Mouse (Mus musculus) heart, postnatal 25 days (tissue): Measurements from ENCODE around the gene Oas1c. TPM values are rescaled to one million over a fixed set of nuclear protein-coding genes. Genes with fewer than 3 reads are reported as not detected.

ENCODE experiments used
- DNase-seq: peaks from one replicate; pipeline ENCODE4 v3.0.0; 2022; ENCODE audit warnings: low spot score
- intact Hi-C: fragments of 180-260 bp; cut with DNase I; formaldehyde crosslinking; loops from one replicate; pipeline ENCODE4 v1.15.1; 2025
- microRNA-seq: library from miRNA; unstranded; fragments of <30 nt; microRNA quantifications from one replicate; pipeline ENCODE4 v1.2.0, GENCODE M21; 2022
- total RNA-seq, 2 experiments: library from RNA; stranded (reverse); gene quantifications; 2 replicates each; pipeline ENCODE4 v1.2.3; 2021

Oas1c gene
- total RNA-seq, 2 experiments from 2014 or later: 0.10 to 0.48 TPM

DNA sequence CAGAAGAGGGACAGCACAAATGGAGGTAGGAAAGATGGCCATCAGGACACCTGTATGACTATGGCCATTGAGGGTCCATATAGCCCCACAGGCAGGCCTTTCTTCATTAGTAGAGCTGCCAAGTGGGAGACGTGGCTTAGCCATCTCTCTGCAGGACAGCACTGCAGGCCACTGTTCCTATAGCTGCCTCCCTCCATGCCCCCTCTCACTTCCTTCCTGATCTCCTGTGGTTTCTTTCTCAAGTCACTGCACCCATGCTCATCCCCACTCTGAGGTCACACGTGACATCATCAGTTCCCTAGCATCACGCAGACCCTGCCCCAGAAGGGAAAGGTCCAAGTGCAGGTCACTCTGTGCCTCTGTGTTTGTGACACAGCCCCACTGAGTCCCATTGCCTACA, 25.3 kb downstream of the Oas1c start:
- DNase-seq: no peak
- intact Hi-C loops: no loop called here

DNA sequence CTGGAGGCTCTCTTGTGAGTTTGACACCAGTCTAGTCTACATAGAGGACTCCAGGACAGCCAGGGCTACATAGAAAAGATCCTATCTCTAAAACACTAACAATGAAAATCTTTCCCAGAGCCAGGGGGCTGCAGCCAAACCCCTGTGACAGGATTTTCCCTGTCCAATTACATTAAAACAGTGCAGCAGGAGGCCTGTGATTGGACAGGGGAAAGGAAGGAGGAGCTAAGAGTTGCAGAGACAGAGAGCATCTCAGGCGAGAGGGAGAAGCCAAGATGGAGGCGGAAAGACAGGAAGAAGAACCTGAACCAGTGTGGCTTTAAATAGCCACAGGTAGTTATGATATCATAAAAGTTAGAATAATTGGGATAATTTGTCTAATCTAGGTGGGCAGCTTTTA, 29.9 kb downstream of the Oas1c start:
- intact Hi-C loops: no loop called here
- no peak for DNase-seq

DNA sequence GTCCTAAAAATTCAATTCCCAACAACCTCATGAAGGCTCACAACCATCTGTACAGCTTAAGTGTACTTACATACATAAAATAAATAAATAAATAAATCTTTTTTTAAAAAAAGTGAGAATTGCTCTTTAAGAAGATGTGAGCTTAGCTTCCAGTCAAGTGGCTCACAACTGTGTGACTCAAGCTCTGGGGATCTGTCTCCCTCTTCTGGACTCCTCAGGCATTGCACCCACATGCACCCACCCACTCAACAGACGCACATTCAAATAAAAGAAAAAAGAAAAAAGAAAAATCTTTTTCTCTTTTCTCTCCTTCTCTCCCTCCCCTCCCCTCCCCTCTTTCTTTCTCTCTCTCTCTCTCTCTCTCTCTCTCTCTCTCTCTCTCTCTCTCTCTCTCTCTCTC, 30.7 kb downstream of the Oas1c start:
- intact Hi-C loops: no loop called here
- DNase-seq: no peak

DNA sequence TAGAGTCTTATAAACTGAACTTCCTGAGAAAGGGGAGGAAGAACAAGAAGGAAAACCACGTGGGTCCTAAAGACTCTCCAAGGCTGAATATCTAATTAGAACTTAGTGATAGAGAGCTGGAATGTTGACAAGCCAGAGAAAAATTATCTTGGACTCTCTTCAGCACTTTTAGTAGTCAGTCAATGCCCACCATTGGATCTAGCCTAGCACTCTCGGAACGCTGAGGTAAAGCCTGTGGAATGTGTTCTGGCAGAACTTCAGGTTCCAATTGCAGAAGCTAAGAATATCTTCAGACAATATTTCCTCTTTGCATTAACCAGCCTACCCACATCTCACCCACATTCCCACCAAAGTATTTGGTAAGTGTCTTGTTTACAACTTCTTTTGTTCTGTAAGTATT, 32.4 kb downstream of the Oas1c start:
- no peak for DNase-seq
- intact Hi-C loops: no loop called here

DNA sequence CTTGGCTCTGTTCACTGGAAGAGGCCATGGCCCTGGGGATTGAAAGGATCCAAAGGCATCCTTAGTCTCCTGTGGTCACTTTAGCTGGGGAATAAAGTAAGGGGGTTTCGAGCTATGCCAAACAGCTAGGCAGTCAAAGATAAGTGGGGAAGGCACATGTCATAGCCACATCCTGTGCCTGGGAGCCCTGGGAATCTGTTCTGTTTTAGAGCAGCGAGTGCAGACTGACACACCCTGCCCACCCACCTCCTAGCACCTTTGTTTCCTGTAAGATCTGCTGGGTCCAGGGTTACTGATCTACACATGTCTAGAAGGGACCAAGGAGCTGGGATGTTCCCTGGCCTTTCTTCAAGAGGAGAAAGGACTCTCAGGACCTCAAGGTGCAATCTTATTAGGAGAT, 33.4 kb downstream of the Oas1c start:
- DNase-seq: no peak
- intact Hi-C loops: no loop called here

DNA sequence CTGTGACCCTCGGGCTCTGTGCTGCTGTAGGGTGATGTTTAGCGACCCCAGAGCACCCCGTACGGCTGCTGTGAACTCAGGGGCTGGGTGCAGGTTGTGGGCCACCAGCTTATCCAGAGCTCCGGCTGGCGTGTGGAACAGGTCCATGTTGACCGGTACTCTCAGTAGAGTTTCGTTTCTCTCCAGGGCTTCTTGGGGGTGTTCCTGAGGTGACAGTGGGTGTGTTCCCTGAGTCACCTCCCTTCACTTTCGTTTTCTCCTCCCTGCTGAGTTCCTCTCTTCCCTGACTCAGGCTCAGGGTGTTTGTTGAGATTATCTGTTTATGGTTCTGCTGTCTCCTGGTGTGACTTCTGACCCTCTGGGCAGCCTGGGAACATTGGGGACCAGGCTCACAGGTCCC, 34.8 kb downstream of the Oas1c start, which contains the start of gene Oas3:
Gene Oas3, minus strand, starts transcription at position 184 of the 400 bp plus-strand sequence.
- intact Hi-C loops: no loop called here
- DNase-seq: no peak

DNA sequence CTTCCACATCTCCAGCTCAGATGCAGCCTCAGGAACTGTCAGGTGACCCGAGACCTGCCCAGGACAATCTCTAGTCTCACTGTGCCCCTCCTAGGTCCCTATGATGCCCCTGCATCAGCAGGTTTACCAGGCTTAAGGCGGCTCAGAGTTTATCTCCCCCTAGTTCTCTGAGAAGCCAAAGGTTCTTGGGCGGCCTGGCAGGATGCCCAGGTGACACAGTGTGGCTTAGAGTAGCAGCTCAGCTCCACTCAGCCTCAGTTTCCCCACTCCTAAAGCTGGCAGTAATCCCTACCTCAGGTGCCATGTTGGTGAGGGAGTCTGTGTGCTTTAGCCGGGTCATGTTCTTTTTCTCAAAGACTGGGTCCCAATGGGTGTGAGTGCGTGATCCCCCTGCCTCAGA, 35.5 kb downstream of the Oas1c start:
- DNase-seq: no peak
- intact Hi-C loops: no loop called here

DNA sequence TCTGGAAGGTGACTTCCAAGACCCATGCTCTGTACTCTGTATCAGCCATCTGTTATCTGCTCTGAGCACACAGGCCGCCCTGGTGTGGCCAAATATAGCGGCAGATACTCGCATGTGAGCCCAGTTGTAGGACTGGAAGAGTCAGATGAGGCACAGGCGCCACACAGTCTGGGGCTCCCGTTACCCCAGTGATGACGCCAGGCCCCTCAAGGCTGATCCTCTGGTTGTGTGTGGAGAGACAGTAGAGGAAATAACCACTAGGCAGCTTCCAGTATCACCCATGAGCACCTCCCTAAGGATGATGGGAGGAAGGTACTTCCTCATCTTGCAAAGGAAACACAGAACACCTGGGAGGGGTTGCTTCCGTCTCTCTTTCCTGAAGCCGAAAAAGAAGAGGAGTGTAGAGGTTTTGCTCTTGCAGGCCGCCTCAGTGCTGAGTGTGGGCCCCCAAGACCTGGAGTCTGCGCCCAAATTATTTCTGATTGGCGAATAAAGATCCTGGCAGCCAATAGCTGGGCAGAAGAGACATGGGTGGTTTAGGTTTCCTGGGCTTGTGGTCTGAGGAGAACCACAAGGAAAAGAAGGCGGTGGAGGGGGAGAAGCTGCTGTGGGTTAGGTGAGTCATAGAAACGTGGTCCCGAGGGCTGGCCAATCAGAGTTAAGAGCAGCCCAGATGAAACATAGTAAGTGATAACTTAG, 36.9 kb downstream of the Oas1c start:
- DNase-seq: no peak
- intact Hi-C loops: no loop called here

DNA sequence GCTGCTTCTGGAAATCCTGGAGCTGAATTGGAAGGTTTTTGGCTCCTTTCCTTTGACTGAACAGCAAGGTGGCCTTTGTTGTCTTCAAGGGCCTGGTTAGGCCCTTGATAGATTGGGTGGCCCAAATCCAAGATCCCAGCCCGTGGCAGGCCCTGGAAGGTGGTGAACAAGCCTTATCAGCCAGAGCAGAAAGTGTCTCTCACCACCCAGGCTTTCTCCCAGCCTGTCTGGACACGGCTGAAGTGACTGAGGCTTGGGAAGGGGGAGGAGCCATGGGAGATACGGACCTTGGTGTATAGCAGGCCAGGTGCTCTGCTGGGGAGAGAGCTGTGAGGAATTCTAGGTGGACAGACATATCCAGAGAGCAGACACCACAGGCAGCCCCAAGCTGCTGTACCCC, 42.9 kb downstream of the Oas1c start:
- DNase-seq: no peak
- intact Hi-C loops: no loop called here

DNA sequence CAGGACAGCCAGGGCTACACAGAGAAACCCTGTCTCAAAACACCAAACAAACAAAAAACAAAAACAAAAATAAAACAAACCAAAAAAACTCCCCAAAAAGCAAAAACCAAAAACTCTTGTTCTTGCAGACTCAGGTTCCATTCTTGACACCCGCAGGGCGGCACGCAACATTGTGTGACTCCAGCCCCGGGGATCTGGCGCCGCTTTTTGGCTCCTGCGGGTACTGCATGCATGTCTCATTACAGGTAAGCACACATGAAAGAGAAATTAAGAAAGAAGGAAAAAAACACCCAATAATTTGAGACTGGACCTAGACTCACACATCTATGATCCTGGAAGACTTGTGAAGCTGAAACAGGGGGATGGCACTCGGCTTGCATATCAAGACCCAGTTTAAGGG, 47.3 kb downstream of the Oas1c start:
- intact Hi-C loops: no loop called here
- DNase-seq: no peak

DNA sequence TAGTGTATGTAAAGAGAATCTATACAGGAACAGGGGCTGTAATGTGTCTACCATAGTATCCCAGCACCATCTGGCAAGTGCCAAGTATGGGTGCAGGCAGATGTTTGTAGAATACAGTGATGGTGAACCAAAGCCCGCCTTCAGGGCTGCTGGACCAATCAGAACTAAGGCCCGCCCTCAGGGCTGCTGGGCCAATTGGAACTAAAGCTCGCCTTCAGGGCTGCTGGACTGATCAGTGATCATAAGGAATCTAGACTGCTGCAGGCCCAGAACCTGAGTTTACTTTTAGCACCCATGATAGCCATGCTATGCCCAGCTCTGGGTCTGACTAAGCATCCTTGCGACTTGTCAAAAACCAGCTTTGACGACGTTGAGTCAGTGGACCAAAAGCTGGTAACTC, 50.4 kb downstream of the Oas1c start:
- intact Hi-C loops: no loop called here
- DNase-seq: no peak

DNA sequence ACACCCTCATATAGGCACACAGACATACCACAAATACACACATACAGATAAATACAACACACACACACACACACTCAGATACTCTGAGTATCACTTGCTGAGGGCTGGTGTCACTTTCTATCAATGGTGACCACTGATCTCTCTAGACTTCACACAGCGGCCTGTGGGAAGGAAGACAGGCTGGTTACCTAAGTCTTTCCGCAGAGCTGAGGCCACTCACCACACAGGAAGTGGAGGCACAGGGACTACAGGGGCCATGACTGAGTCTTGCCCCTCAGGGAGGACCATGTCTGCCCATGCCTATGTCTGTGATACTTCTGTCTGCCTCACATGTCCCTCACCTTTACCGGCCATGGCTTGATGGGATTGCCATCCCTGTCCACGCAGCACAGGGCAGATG, 58.1 kb downstream of the Oas1c start:
- DNase-seq: no peak
- intact Hi-C loops: no loop called here

DNA sequence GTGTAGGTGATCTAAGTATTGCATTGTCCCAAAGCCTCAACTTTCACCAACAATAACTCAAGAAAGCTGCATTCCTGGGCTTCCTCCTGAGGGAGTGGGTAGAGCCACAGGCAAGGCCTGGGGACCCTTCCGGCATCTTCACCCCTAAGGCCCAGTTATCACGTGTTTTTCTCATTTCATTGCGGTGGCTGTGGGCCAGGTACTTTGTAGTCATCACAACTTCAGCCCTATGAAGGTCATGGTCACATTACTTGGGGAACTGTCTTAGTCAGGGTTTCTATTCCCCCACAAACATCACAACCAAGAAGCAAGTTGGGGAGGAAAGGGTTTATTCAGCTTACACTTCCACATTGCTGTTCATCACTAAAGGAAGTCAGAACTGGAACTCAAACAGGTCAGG, 59.5 kb downstream of the Oas1c start:
- intact Hi-C loops: no loop called here
- no peak for DNase-seq

DNA sequence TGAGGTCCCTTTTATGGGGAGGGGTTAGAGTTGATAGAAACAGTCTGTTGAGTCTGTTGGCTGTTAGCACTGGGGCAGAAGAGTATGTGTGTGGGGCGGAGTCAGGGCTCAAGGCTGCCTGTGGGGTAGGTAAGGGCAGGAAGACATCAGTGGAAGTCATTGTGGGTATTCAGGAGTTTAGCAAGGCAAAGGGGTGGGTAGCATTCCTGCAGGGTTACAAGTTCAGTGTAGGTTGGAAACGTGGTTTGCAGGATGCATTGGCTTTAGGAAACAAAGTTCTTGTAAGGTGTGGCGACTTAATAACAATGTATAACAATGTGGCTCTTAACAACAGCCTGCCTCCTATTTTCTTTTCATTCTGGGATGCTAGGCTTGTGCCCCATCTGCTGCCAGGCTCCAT, 61.1 kb downstream of the Oas1c start:
- no peak for DNase-seq
- intact Hi-C loops: no loop called here

Small RNA genes lying within 50 kb of the gene (microRNA-seq; reads per million reads assigned to microRNA genes)
- not detected for gene Gm22907

Other genes with a start within 250 kb of the Oas1c start
- 10 to 100 TPM; 36.0 to 37.9 TPM for gene Tpcn1, start 223.8 kb downstream of the Oas1c start, total RNA-seq
- not detected for gene Iqcd, start 223.5 kb downstream of the Oas1c start, total RNA-seq
- 10 to 100 TPM; 15.4 to 18.7 TPM for gene Rita1, start 199.9 kb downstream of the Oas1c start, total RNA-seq
- 10 to 100 TPM; 20.1 to 21.4 TPM for gene Ddx54, start 199.8 kb downstream of the Oas1c start, total RNA-seq
- gene Cfap73, start 178.3 kb downstream of the Oas1c start, total RNA-seq: not detected
- not detected for gene Rasal1, start 163.7 kb downstream of the Oas1c start, total RNA-seq
- gene Dtx1, start 100.6 kb downstream of the Oas1c start, total RNA-seq: 1 to 10 TPM; 1.8 to 1.9 TPM
- under 1 TPM; 0.57 to 0.78 TPM for gene Oas2, start 62.7 kb downstream of the Oas1c start, total RNA-seq
- gene Oas3, start 34.9 kb downstream of the Oas1c start, total RNA-seq: under 1 TPM; 0.10 to 0.17 TPM
- gene Oas1e, start 17.0 kb downstream of the Oas1c start, total RNA-seq: not detected
- gene Oas1f, start 34.9 kb upstream of the Oas1c start, total RNA-seq: not detected
- gene Oas1h, start 48.9 kb upstream of the Oas1c start, total RNA-seq: not detected
- under 1 TPM in 1 of 2 experiments, not detected in 1; 0.25 TPM for gene Oas1g, start 75.1 kb upstream of the Oas1c start, total RNA-seq
- 1 to 10 TPM in 1 of 2 experiments, under 1 TPM in 1; 0.34 to 1.0 TPM for gene Oas1a, start 95.0 kb upstream of the Oas1c start, total RNA-seq
- gene Oas1d, start 102.0 kb upstream of the Oas1c start, total RNA-seq: not detected
- under 1 TPM in 1 of 2 experiments, not detected in 1; 0.08 TPM for gene Rph3a, start 197.6 kb upstream of the Oas1c start, total RNA-seq